Mouse (Mus musculus) limb, embryonic 14.5 days (tissue): ENCODE measurements around the gene Pex11b. TPM values are rescaled to one million over a fixed set of nuclear protein-coding genes. Genes with fewer than 3 reads are reported as not detected.
"Not testable (repeated sequence)": the region's sequence is repeated elsewhere in the genome, so short reads cannot be mapped to it uniquely, and the experiment has no call there.

ENCODE experiments used
- ATAC-seq: fragments of 200-750 bp; cut with Nextera tagmentation; 2 replicates; pipeline ENCODE4 v1.8.0; 2017; ENCODE audit warnings: low read depth, moderate number of reproducible peaks, moderate TSS enrichment; ENCODE audit not compliant: low FRiP score
- DNase-seq: peaks from one replicate; pipeline ENCODE4 v3.0.0-alpha.2; 2015; ENCODE audit warnings: low spot score
- H3K27ac ChIP-seq: fragments of 300-500 bp; sonication (generic); replicated peaks from 2 replicates; pipeline ENCODE4 v1.5.1; 2014; ENCODE audit warnings: low read depth, mild to moderate bottlenecking, low read length, moderate library complexity, mixed read lengths
- H3K27me3 ChIP-seq: fragments of 300-500 bp; sonication (generic); 2 replicates; pipeline ENCODE4 v1.6.1; 2014; ENCODE audit warnings: low read length, mixed read lengths; ENCODE audit not compliant: control insufficient read depth, insufficient read depth
- H3K36me3 ChIP-seq: fragments of 300-500 bp; sonication (generic); 2 replicates; pipeline ENCODE4 v1.6.1; 2014; ENCODE audit warnings: mild to moderate bottlenecking, low read length, moderate library complexity, mixed read lengths; ENCODE audit not compliant: control insufficient read depth, insufficient read depth
- H3K4me1 ChIP-seq: fragments of 300-500 bp; sonication (generic); 2 replicates; pipeline ENCODE4 v1.6.1; 2014; ENCODE audit warnings: antibody characterized with exemption, low read length, mixed read lengths; ENCODE audit not compliant: control insufficient read depth, insufficient read depth
- H3K4me2 ChIP-seq: fragments of 300-500 bp; sonication (generic); replicated peaks from 2 replicates; pipeline ENCODE4 v1.6.1; 2014; ENCODE audit warnings: low read depth, mild to moderate bottlenecking, low read length, moderate library complexity; ENCODE audit not compliant: severe bottlenecking
- H3K4me3 ChIP-seq: fragments of 300-500 bp; sonication (generic); replicated peaks from 2 replicates; pipeline ENCODE4 v1.5.1; 2014; ENCODE audit warnings: low read length
- H3K9ac ChIP-seq: fragments of 300-500 bp; sonication (generic); 2 replicates; pipeline ENCODE4 v1.6.1; 2014; ENCODE audit warnings: mild to moderate bottlenecking, low read depth, low read length, moderate library complexity; ENCODE audit not compliant: severe bottlenecking
- H3K9me3 ChIP-seq: fragments of 300-500 bp; sonication (generic); 2 replicates; pipeline ENCODE4 v1.6.1; 2016; ENCODE audit warnings: low read length; ENCODE audit not compliant: control insufficient read depth
- POLR2A ChIP-seq: fragments of 200-500 bp; IDR thresholded peaks from 2 replicates; pipeline ENCODE4 v1.8.0; 2012; ENCODE audit warnings: inconsistent platforms, mild to moderate bottlenecking, moderate library complexity, borderline replicate concordance; ENCODE audit not compliant: insufficient read depth, insufficient read length; ENCODE audit errors: extremely low read depth
- WGBS: fragments of 180-500 bp; shearing (Covaris S2); extraction: QIAGEN DNeasy Blood & Tissue Kit; methylation state at CpG from one replicate; pipeline ENCODE4 v1.1.7; 2014; 5-methylcytosine and 5-hydroxymethylcytosine counted together
- polyA plus RNA-seq, 2 experiments: library from polyadenylated mRNA; depleted of rRNA in 1 of 2; stranded (reverse) in 1 of 2; unstranded in 1 of 2; fragments of >200 nt; fragmentation: Nextera tagmentation in 1 of 2; extraction: Ambion mirVana in 1 of 2; gene quantifications; 2 replicates each; pipeline versions ENCODE4 v1.2.1 to v1.2.3; 2012 to 2014

Gene Pex11b
- polyA plus RNA-seq, 2 experiments = 53.0 to 62.2 TPM

- peak overlapping the region; percentile 86 for H3K9ac ChIP-seq
- peaks cover 9% of the 10 kb centered on the region for H3K36me3 ChIP-seq
- no peaks in the 10 kb centered on the region for H3K27me3 ChIP-seq
- ATAC-seq (no peak), DNase-seq (no peak)
- peak overlapping the region; percentile 74 for H3K4me3 ChIP-seq
- no peaks in the 10 kb centered on the region for H3K9me3 ChIP-seq
- 40% methylated on average over 5 of the region's 5 CpGs for WGBS
- peak overlapping the region; percentile 63 for H3K4me2 ChIP-seq
- H3K27ac ChIP-seq = peak overlapping the region; percentile 91
- TF ChIP-seq POLR2A = no peak
- H3K4me1 ChIP-seq = peaks cover 36% of the 10 kb centered on the region
Observed at GRCm38 (mm10) chr3:96602704-96603084, 32.5 kb upstream of the Pex11b start.

GRCm38 (mm10) chr3:96603311-96603710 lies 31.9 kb upstream of the Pex11b start:
- 45% methylated on average over 5 of the region's 5 CpGs for WGBS
- Histone ChIP-seq H3K27ac (peak overlapping the region; percentile 91; the same call in 1 of the 2 replicates), H3K27me3 (no peaks in the 10 kb centered on the region), H3K36me3 (peaks cover 13% of the 10 kb centered on the region), H3K4me1 (peaks cover 36% of the 10 kb centered on the region), H3K9me3 (no peaks in the 10 kb centered on the region), H3K4me2 (peak overlapping the region; percentile 63), H3K9ac (peak overlapping the region; percentile 86; the same call in 1 of the 2 replicates), H3K4me3 (peak overlapping the region; percentile 74)
- ATAC-seq (no peak), DNase-seq (peak; percentile 57)
- no peak for TF ChIP-seq POLR2A

- peaks cover 17% of the 10 kb centered on the region for H3K36me3 ChIP-seq
- not testable (repeated sequence) for DNase-seq, H3K9me3 ChIP-seq, H3K27me3 ChIP-seq, H3K9ac ChIP-seq, H3K27ac ChIP-seq, H3K4me2 ChIP-seq, H3K4me3 ChIP-seq, ATAC-seq
- H3K4me1 ChIP-seq = peaks cover 27% of the 10 kb centered on the region
- 82% methylated on average over 3 of the region's 4 CpGs for WGBS
Observed at GRCm38 (mm10) chr3:96606007-96606406, 29.2 kb upstream of the Pex11b start.

GRCm38 (mm10) chr3:96606618-96607017 lies 28.6 kb upstream of the Pex11b start:
- ATAC-seq (no peak), DNase-seq (no peak)
- no peak for TF ChIP-seq POLR2A
- no peak overlapping the region for H3K4me3 ChIP-seq
- H3K27ac ChIP-seq = no peak overlapping the region
- no peaks in the 10 kb centered on the region for H3K27me3 ChIP-seq
- 91% methylated on average over 4 of the region's 4 CpGs for WGBS
- H3K9ac ChIP-seq = no peak overlapping the region
- H3K36me3 ChIP-seq = peaks cover 23% of the 10 kb centered on the region
- H3K9me3 ChIP-seq = no peaks in the 10 kb centered on the region
- peaks cover 27% of the 10 kb centered on the region for H3K4me1 ChIP-seq
- no peak overlapping the region for H3K4me2 ChIP-seq

- no peaks in the 10 kb centered on the region for H3K27me3 ChIP-seq
- no peak overlapping the region for H3K9ac ChIP-seq
- no peak overlapping the region for H3K4me3 ChIP-seq
- no peak for DNase-seq
- no peak for ATAC-seq
- no peak overlapping the region for H3K4me2 ChIP-seq
- TF ChIP-seq POLR2A = no peak
- H3K4me1 ChIP-seq = no peaks in the 10 kb centered on the region
- H3K36me3 ChIP-seq = peaks cover 78% of the 10 kb centered on the region
- H3K27ac ChIP-seq = no peak overlapping the region
- H3K9me3 ChIP-seq = no peaks in the 10 kb centered on the region
- 70% methylated on average over 3 of the region's 3 CpGs for WGBS
Observed at GRCm38 (mm10) chr3:96617941-96618340, 17.2 kb upstream of the Pex11b start.

GRCm38 (mm10) chr3:96623201-96623600 lies 12.0 kb upstream of the Pex11b start:
- no peaks in the 10 kb centered on the region for H3K27me3 ChIP-seq
- peaks cover 64% of the 10 kb centered on the region for H3K36me3 ChIP-seq
- DNase-seq = no peak
- no peak overlapping the region for H3K4me2 ChIP-seq
- H3K9me3 ChIP-seq = no peaks in the 10 kb centered on the region
- no peak for ATAC-seq
- no peak overlapping the region for H3K27ac ChIP-seq
- WGBS = 95% methylated on average over 4 of the region's 4 CpGs
- H3K4me1 ChIP-seq = no peaks in the 10 kb centered on the region
- no peak for TF ChIP-seq POLR2A
- no peak overlapping the region for H3K4me3 ChIP-seq
- H3K9ac ChIP-seq = no peak overlapping the region
